Mouse (Mus musculus): ENCODE data around the gene Gpr101. TPM values are rescaled to one million over a fixed set of nuclear protein-coding genes. Genes with fewer than 3 reads are reported as not detected.
A peak's percentile ranks its signal among the peaks of the same experiment; 100 is the strongest.

Gene Gpr101
- polyA plus RNA-seq (2012; rRNA removed): 0.04 TPM in 1 of 2 replicates, not detected in the other

GRCm38 (mm10) chrX:57503634-57504033 lies at the start of gene Gpr101:
Gpr101 (minus strand) TSS chrX:57503757.
- Histone ChIP-seq H3K27ac (ENCODE audit: control insufficient read depth, insufficient read depth, low read length) (no peak within 1 kb of the TSS), H3K4me1 (replicated peaks; ENCODE audit: control insufficient read depth, insufficient read depth, low read length) (no peaks in the 10 kb centered on the region), H3K27me3 (ENCODE audit: control insufficient read depth, insufficient read depth, low read length) (peaks cover 2% of the 10 kb centered on the region; the same call in 1 of the 2 replicates), H3K4me3 (ENCODE audit: control insufficient read depth, insufficient read depth, low read length) (no peak within 1 kb of the TSS), H3K36me3 (ENCODE audit: control insufficient read depth, insufficient read depth, low read length) (no peaks in the 10 kb centered on the region)
- WGBS: 3% methylated on average over 9 of the region's 28 CpGs
- TF ChIP-seq POLR2A (IDR thresholded peaks at IDR 0.05; ENCODE audit: control insufficient read depth, extremely low read depth, insufficient read depth, low read length, poor library complexity): no peak
- DNase-seq: no peak

- WGBS: 32% methylated on average over 28 of the region's 28 CpGs
- DNase-seq: peak; percentile 1
- TF ChIP-seq CTCF (IDR thresholded peaks at IDR 0.05; ENCODE audit: borderline replicate concordance, control insufficient read depth, extremely low read depth, insufficient read depth, low read length, poor library complexity) (no peak), POLR2A (IDR thresholded peaks at IDR 0.05; ENCODE audit: control insufficient read depth, extremely low read depth, insufficient read depth, low read length, poor library complexity) (no peak)
- H3K27ac ChIP-seq (ENCODE audit: control insufficient read depth, insufficient read depth, low read length): no peak overlapping the region
- H3K4me3 ChIP-seq (ENCODE audit: control insufficient read depth, insufficient read depth, low read length): no peak overlapping the region
- no peaks in the 10 kb centered on the region for H3K36me3 ChIP-seq (ENCODE audit: control insufficient read depth, insufficient read depth, low read length)
- no peaks in the 10 kb centered on the region for H3K4me1 ChIP-seq (replicated peaks; ENCODE audit: control insufficient read depth, insufficient read depth, low read length)
- H3K27me3 ChIP-seq (ENCODE audit: control insufficient read depth, insufficient read depth, low read length): no peaks in the 10 kb centered on the region
These were observed 17.8 kb upstream of the Gpr101 start for GRCm38 (mm10) chrX:57521117-57522095.

GRCm38 (mm10) chrX:57506247-57506646 lies 2.7 kb upstream of the Gpr101 start:
- WGBS: 40% methylated on average over 1 of the region's 1 CpGs
- no peaks in the 10 kb centered on the region for H3K4me1 ChIP-seq (replicated peaks; ENCODE audit: control insufficient read depth, insufficient read depth, low read length)
- no peak overlapping the region for H3K27ac ChIP-seq (ENCODE audit: control insufficient read depth, insufficient read depth, low read length)
- H3K36me3 ChIP-seq (ENCODE audit: control insufficient read depth, insufficient read depth, low read length): no peaks in the 10 kb centered on the region
- no peak for DNase-seq
- peaks cover 2% of the 10 kb centered on the region; the same call in 1 of the 2 replicates for H3K27me3 ChIP-seq (ENCODE audit: control insufficient read depth, insufficient read depth, low read length)
- TF ChIP-seq POLR2A (IDR thresholded peaks at IDR 0.05; ENCODE audit: control insufficient read depth, extremely low read depth, insufficient read depth, low read length, poor library complexity) (no peak), CTCF (IDR thresholded peaks at IDR 0.05; ENCODE audit: borderline replicate concordance, control insufficient read depth, extremely low read depth, insufficient read depth, low read length, poor library complexity) (no peak)
- no peak overlapping the region for H3K4me3 ChIP-seq (ENCODE audit: control insufficient read depth, insufficient read depth, low read length)

Other genes starting within 250 kb of the Gpr101 start
- 68.6 and 78.3 TPM in 2 replicates for gene Arhgef6, start 165.0 kb downstream of the Gpr101 start, polyA plus RNA-seq (2012; rRNA removed)
- 52.7 and 54.5 TPM in 2 replicates for gene Rbmx, start 110.7 kb downstream of the Gpr101 start, polyA plus RNA-seq (2012; rRNA removed)
- gene Gm364, start 94.6 kb downstream of the Gpr101 start, polyA plus RNA-seq (2012; rRNA removed): not detected in 2 replicates

All from thymus, adult 2 months (tissue).